Mouse (Mus musculus) stomach, postnatal 0 days (tissue): Measurements from ENCODE around the gene Dydc2.

Experiments used
- CTCF ChIP-seq: IDR thresholded peaks from 2 replicates; pipeline ENCODE4 v1.5.1; 2016; ENCODE audit warnings: antibody characterized with exemption, low read depth, mild to moderate bottlenecking, moderate library complexity
- EP300 ChIP-seq: optimal IDR thresholded peaks from 2 replicates; pipeline ENCODE3; 2016; ENCODE audit warnings: antibody characterized with exemption

DNA sequence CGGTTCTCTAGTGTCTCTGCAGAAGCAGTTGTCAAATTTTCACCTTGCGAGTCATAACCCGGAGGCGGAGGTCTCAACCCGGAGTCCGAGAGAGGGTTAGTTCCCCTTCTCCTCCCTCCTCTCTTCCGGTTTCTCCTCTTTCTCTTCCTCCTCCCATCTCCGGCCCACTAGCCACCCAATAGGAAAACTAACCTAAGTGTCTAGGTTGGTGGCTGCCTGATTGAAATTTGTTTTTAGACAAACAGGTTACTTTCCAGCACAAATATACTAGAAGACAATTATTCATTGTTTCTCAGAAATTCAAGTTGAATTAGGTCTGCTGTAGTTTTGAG lies 3.9 kb upstream of the Dydc2 start:
- no peak for TF ChIP-seq CTCF
- no peak for TF ChIP-seq EP300
